Mouse (Mus musculus) adrenal gland, adult 18-20 months (tissue): ENCODE results near the gene Macrod2. TPM values are rescaled to one million over a fixed set of nuclear protein-coding genes. Genes with fewer than 3 reads are reported as not detected.

ENCODE experiments used
- DNase-seq, 2 experiments: peaks; one replicate each; pipeline ENCODE4 v3.0.0; 2021 to 2022; ENCODE audit warnings: low spot score in 2 of 2
- total RNA-seq, 2 experiments: library from RNA; stranded (reverse); gene quantifications; 1 replicate in 1 of 2; 2 replicates in 1 of 2; pipeline ENCODE4 v1.2.3; 2021

Gene Macrod2
- total RNA-seq, 2 experiments from 2014 or later = 8.4 to 8.6 TPM

DNA sequence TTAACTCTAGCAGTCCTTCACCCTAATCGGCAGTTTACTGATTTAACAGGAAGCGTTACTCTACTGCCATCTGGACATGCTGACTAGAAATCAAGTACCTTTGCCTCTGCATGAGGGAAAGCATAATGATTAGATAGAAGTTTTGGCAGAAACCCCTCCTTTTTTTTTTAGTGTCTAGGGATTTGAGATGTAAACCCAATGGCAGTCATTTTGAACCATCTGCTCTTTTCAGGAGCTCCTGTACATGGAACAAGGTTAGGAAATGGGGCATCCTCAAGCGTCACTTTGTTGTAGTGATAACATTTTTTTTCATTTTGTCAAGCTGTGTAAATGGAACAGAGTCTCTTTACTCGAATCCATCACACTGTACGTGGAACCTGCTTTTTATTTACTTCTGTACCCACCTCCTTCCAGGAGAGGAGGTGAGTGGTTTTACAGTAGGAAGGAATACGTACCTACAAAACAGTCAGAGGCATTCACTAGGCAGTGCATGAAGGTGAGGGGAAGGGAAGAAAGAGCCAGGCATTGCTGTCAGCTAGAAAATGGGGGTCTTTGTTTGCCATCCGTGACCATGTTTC is 503.4 kb downstream of the Macrod2 start:
- DNase-seq = no peak

DNA sequence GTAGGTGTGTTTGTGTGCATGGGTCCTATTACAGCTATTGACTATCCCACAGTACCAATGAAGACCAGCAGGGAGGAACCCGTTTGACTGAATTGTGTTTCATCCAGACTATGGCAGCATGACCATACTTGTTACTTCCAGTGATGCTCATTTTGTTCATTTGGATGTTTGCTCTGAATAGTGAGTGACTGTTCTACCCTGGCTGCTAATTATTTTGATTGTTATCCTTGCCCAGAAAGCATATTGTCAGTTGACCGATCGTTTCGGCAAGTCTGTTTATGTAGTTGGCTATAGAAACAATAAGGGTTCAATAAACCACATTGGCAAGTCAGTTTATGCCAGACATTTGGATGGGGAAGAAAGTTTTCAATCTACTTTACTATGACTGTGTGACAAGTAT is 510.2 kb downstream of the Macrod2 start:
- DNase-seq = no peak

DNA sequence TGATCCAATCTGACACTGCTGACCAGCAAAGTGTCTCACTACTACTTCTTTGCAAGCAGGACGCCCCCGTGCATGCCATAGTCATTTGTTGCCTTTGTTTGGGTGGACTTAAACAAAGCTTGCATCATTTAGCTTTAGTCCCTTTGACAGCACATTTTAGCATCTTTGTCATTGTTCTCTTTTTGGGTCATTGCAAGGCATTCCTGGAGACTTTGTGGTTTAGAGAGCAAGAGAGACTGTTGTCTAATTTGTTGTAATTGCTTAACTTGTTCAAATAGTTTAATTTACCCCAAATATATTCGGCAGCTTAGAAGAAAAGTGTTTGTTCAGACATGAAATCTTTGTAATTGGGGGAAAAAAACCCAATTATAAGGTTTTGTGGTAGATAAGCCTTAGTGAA is 511.0 kb downstream of the Macrod2 start:
- no peak for DNase-seq

GRCm38 (mm10) chr2:140911463-140911862 is 516.4 kb downstream of the Macrod2 start:
- DNase-seq = no peak

DNA sequence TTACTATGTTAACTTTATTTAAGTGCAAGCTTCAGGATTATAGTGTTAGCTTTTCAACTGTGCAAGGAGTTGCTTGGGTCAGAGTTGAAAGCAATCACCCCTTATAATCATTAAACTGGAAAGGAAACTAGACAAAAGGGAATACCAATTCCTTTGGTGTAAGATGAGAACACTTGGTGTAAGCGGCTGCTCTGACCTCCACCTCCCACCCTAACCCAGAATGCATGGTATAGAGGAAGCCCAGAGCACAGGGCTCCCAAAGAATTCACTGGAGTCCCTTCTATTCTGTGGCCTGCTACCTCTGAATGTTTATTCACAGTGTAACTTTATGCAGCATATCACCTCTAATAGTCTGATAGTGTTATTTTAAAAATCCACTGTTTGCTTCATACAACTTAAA is 517.1 kb downstream of the Macrod2 start:
- DNase-seq = no peak

DNA sequence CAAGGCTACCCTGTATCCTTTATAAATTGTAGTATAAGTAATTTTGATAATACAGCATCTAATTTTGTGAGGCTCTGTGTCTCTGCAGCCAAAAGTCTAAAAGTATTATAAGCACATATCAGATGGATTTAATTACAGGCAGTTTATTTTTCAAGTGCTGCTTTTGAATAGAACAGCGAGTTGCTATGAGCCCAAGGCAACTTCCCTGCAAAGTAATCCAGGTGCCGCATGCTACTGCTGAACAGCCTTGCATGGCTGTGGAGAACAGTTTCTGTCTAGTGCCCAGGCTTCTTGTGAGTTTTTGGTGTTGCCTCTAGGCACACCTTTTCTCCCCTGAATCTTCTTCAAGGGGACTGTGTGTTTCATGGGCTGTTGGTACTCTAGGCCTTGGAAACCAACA is 517.8 kb downstream of the Macrod2 start:
- no peak for DNase-seq

GRCm38 (mm10) chr2:140913679-140914412 is 518.7 kb downstream of the Macrod2 start:
- DNase-seq = no peak

DNA sequence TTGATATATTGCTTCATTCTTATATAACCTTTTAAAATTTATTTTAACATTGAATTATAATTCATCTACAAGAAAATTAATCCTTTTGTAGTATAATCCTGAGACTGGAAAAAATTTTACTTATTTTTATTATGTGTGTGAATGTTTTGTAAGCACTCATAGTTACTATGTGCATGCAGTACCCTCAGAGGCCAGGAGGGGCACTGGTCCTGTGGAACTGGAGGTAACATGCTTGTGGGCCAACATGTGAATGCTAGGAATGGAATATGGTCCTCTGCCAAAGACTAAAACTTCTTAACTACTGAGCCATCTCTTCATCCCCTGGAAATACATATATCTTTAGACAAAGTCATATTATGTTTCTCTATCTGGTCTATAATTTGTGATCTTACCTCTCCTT is 531.8 kb downstream of the Macrod2 start:
- DNase-seq = no peak

- no peak for DNase-seq
Measured at GRCm38 (mm10) chr2:140934483-140934882, 539.4 kb downstream of the Macrod2 start.

- no peak for DNase-seq
Measured at GRCm38 (mm10) chr2:140949461-140949860, 554.4 kb downstream of the Macrod2 start.

DNA sequence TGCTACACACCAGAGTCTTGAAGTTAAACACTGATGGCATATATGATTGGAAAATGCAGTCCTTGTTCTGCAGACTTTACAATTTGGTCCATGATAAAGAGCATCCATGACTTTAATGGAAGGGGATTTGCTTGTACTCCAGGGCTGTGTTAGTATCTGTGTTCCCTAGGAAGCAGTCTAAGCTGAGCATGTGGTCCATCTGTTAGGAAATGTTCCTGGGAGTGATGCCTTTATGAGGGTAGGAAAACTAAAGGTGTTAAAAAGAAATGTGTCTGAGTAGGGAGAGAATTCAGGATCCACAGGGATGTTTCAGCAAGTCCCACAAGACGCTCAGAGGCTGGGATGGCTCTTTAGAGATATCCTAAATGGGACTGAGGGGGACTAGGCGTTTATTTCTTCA is 564.1 kb downstream of the Macrod2 start:
- DNase-seq = no peak

- DNase-seq = no peak
Measured at GRCm38 (mm10) chr2:140970181-140970580, 575.1 kb downstream of the Macrod2 start.

- no peak for DNase-seq
Measured at GRCm38 (mm10) chr2:140971845-140972244, 576.7 kb downstream of the Macrod2 start.

- no peak for DNase-seq
Measured at GRCm38 (mm10) chr2:140985670-140986372, 590.7 kb downstream of the Macrod2 start.

- DNase-seq = no peak
Measured at GRCm38 (mm10) chr2:141003846-141004245, 608.7 kb downstream of the Macrod2 start.

GRCm38 (mm10) chr2:141004326-141004725 is 609.2 kb downstream of the Macrod2 start:
- DNase-seq = no peak

DNA sequence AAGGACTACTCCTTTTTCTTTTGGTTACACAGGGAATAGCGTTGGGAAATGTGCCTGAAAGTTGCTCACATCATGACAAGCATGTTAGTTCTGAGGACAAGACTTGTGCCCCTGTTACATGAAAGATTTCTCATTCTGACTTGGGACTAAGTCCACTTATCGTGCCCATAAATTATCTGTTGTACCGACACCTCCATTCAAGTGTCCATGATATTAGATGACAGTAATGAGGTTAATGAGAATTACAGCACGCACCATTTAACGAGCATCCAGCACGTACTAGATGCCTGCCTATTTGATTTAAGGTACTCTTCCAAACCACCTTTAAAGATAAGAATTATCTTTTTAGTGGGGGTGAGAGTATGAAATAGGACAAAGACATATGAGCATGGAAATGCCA is 610.5 kb downstream of the Macrod2 start:
- no peak for DNase-seq

GRCm38 (mm10) chr2:141007725-141008124 is 612.6 kb downstream of the Macrod2 start:
- DNase-seq = no peak

- no peak for DNase-seq
Measured at GRCm38 (mm10) chr2:141008458-141008857, 613.3 kb downstream of the Macrod2 start.

- DNase-seq = peak; percentile 8 to 23
Measured at GRCm38 (mm10) chr2:141013443-141014165, 618.5 kb downstream of the Macrod2 start.

- DNase-seq = no peak
Measured at GRCm38 (mm10) chr2:141022971-141023370, 627.9 kb downstream of the Macrod2 start.

DNA sequence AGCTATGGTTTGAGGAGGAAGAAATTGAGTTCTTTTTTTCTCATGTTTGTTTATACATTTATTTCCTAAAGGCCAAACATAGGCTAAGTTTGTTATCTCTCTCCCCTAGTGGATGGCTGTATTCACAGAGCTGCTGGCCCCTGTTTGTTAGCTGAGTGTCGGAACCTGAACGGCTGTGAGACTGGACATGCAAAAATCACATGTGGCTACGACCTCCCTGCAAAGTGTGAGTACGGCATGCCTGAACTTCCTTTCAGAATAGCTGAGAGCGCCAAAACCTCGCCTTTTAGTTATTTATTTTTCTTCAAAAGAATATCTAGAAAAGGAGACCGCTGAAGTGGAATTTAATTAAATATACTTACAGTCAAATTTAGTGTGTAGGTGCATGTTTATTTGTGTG is 628.8 kb downstream of the Macrod2 start:
- DNase-seq = no peak
